Mouse (Mus musculus): Measurements from ENCODE around the gene Rps16. TPM values are rescaled to one million over a fixed set of nuclear protein-coding genes. Genes with fewer than 3 reads are reported as not detected.

Gene Rps16
- total RNA-seq, 2 experiments from 2014 or later, result 494 to 516 TPM

DNA sequence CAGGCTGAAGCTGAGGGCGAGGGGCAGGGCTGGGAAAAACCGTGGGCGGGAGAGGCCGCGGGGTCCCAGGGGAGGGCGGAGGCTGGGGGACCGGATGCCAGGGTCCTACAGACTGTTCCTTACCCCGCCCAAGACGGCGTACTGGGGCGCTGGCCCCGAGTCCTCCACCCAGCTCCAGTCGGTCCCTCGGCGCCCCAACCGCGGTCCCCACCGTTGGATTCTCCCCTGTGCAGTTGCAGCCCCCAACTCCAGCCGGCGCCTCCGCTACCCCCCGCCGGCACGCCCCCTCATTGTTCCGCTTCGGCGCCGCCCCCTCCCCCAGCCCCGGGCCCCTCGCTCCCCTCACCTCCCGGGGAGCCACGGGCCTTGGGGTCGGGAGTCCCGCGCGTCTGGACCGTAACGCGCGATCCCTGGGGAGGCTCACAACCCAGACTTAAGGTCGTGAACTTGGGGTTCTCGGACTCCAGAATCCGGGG is 21.1 kb downstream of the Rps16 start:
- peak; percentile 78 to 82 for DNase-seq
- intact Hi-C loops (cut with DNase I), result loop anchor here (2.0 to 10.0 kb wide), 3 partner anchors 21 to 1037 kb away; partner anchors contain the start of genes Ltbp4 and Rps16

- peak; percentile 99 to 100 for DNase-seq
- intact Hi-C loops (cut with DNase I), result loop anchor here (1.0 to 10.0 kb wide), 3 partner anchors 14 to 1038 kb away; partner anchors contain the start of gene Ltbp4
Observed at GRCm38 (mm10) chr7:28372251-28373108, 22.0 kb downstream of the Rps16 start, which contains the start of gene Plekhg2. Gene Plekhg2 (minus strand): TSS chr7:28372599.

GRCm38 (mm10) chr7:28373131-28373581 is 22.7 kb downstream of the Rps16 start:
- intact Hi-C loops (cut with DNase I), result loop anchor here (1.0 to 10.0 kb wide), 3 partner anchors 13 to 1038 kb away; partner anchors contain the start of gene Ltbp4
- peak; percentile 83 for DNase-seq

GRCm38 (mm10) chr7:28373891-28374495 is 23.5 kb downstream of the Rps16 start:
- intact Hi-C loops (cut with DNase I), result loop anchor here (1.0 to 10.0 kb wide), 3 partner anchors 12 to 1039 kb away; partner anchors contain the start of gene Ltbp4

DNA sequence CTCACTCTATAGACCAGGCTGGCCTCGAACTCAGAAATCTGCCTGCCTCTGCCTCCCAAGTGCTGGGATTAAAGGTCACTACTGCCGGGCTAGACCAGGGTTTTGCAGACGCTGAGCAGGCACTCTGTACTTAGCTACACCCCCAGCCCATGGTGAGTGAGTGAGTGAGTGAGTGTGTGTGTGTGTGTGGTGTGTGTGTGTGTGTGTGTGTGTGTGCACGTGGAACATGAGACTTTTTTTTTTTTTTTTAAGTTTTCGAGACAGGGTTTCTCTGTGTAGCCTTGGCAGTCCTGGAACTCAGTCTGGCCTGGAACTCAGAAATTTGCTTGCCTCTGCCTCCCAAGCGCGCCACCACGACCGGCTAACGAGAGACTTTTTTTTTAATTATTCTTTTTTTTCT is 24.2 kb downstream of the Rps16 start:
- DNase-seq, result no peak
- intact Hi-C loops (cut with DNase I), result loop anchor here (5.0 to 10.0 kb wide), 3 partner anchors 433 to 1040 kb away; partner anchors contain the start of genes Hnrnpl and Ltbp4

More at GRCm38 (mm10) chr7:28373891-28374495, 23.5 kb downstream of the Rps16 start:
- DNase-seq, result no peak

- DNase-seq, result peak; percentile 90 to 91
- intact Hi-C loops (cut with DNase I), result loop anchor here (5.0 to 10.0 kb wide), 3 partner anchors 432 to 1041 kb away; partner anchors contain the start of genes Hnrnpl and Ltbp4
Observed at GRCm38 (mm10) chr7:28375176-28375921, 24.9 kb downstream of the Rps16 start.

DNA sequence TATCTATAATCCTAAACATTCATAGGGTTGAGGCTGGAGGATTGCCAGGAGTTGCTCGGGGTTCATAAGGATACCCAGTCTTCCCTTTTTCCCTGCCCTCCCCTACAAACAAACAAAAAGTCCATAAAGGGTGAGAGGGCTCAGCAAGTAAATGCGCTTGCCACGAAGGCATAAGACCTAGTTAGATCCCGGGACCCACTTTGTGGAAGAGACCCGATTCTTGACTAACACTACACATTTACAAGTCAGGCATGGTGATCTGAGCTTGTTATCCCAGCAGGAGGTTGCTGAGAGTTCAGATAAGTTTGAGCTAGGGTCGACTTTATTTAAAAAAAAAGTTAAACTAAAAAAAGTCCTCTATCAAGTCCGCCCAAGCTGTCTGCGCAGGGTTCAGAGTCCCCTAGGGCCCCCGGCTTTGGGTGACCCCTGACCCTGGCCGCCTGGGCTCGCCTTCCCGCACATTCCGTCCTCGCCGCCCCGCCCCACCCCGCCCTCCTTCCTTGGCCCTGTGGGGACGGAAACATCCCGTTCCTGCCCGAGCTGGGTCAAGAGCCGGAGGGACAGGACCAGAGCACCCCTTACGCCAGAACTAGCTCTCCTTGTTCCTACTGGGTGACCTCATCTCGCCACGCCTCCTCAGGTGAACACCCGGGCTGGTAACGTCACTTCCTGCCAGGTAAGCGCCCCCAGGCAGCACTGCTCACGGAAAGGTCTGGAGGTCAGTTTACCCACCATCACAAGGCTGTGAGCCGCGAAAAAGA is 25.7 kb downstream of the Rps16 start:
- intact Hi-C loops (cut with DNase I), result loop anchor here (5.0 to 10.0 kb wide), 3 partner anchors 431 to 1041 kb away; partner anchors contain the start of genes Hnrnpl and Ltbp4
- DNase-seq, result peak; percentile 85 to 88

DNA sequence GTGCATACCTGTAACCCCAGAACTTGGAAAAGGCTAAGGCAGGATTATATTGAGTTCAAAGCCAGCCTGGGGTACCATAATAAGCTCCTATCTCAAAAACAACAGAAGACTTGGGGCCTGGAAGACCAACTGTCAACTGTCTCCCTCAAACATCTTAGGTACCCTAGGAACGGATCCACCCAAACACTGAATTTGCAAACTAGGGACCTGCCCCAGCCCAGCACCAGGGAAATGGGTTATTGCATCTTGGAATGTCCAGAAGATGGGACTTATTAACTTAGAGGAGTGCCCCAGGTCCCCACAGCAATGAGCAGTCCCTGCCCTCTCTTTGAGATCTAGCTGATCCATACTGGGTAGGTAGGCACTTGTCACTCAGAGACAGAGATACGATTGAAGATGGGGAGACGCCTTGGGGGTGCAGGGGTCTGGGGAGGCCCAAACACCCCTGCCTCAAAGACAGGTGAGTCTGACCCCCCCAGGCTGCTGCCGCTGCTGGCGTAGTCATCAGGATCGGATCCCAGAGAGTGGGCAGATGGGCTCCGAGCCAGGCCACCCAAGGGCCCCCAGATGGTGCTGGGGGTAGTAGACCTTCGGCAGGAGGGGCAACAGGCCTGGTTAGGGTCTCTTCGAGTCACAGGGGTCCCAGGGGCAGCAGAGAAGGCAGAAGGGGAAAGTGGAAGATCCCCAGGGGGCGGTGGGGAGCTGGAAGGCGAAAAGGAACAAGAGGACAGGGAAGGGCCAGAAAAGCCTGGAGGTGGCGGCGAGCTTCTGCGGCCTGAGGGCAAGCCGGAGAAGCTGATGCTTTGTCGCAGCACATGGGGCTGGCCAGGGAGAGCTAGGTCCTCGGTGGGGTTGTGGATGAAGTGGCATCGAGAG is 27.0 kb downstream of the Rps16 start:
- intact Hi-C loops (cut with DNase I), result loop anchor here (5.0 to 10.0 kb wide), 3 partner anchors 430 to 1043 kb away; partner anchors contain the start of genes Hnrnpl and Ltbp4
- peak in 1 of 2 experiments; percentile 56 for DNase-seq

DNA sequence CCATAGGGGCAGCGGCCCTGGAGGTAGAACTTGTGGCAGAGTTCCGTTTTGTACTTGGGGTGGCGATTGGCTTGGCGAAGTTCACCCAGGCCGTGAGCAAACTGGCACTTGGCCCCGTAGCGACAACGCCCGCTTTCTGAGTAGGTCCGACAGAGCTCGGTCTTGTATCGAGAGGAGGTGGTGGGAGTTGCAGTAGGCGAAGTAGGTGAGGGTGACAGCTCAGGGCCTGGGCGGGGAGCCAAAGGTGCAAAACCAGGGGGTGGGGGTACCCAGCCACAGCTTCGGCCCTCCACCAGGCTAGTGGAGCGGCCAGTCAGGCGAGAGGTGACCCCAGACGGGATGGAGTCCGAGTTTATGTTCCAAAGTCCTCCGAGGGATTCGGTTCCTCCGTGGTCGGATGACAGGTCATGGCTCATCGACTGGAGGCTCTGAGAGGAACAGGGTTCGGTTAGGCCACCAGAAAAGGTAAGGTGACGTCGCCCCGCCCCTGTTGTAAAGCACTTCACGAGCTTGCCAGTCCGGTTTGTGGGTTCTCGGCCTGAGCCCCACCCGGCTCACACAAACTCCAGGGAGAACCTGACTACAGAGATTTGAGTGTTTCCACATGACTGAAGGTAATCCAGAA is 27.7 kb downstream of the Rps16 start:
- DNase-seq, result peak; percentile 72 to 83
- intact Hi-C loops (cut with DNase I), result loop anchor here (5.0 to 10.0 kb wide), 3 partner anchors 429 to 1043 kb away; partner anchors contain the start of genes Hnrnpl and Ltbp4

GRCm38 (mm10) chr7:28378769-28379651 is 28.6 kb downstream of the Rps16 start:
- peak; percentile 99 for DNase-seq
- intact Hi-C loops (cut with DNase I), result loop anchor here (5.0 to 10.0 kb wide), 3 partner anchors 428 to 1044 kb away; partner anchors contain the start of genes Hnrnpl and Ltbp4

GRCm38 (mm10) chr7:28380237-28381016 is 30.0 kb downstream of the Rps16 start, which contains the start of gene Zfp36:
Gene Zfp36 (minus strand): TSS chr7:28380253.
- DNase-seq, result no peak
- intact Hi-C loops (cut with DNase I), result no loop called here

GRCm38 (mm10) chr7:28381017-28381790 is 30.8 kb downstream of the Rps16 start:
- peak; percentile 83 to 88 for DNase-seq
- intact Hi-C loops (cut with DNase I), result no loop called here

GRCm38 (mm10) chr7:28381938-28382337 is 31.5 kb downstream of the Rps16 start:
- intact Hi-C loops (cut with DNase I), result no loop called here

DNA sequence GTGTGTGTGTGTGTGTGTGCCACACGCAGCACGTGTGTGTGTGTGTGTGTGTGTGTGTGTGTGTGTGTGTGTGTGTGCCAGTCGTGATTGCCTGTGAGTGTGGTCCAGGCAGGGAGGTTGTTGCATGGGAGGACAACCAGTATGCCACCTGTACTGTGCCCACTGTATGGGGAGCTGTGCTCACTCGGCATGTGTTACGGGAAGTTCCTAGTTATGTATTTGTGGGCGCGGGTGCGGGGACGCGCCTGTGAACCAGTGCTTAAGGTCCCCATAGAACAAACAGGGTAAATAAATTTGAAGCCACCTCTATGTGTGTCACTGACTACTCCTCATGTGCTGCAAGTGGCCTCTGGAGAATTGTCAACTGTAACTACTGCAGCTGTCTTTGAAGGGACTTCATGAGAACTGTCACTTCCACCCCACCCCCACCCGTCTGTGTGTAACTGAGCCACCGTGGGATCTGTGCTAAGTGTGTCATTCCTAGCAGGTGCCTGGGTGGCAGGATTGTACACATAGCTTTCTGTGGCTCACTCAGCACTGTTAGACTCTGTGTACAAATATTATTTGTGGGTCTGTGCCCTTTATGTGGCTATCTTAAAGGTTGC is 32.0 kb downstream of the Rps16 start:
- no peak for DNase-seq
- intact Hi-C loops (cut with DNase I), result no loop called here

More at GRCm38 (mm10) chr7:28381938-28382337, 31.5 kb downstream of the Rps16 start:
- peak; percentile 85 to 90 for DNase-seq
